Mouse (Mus musculus) mesoderm, embryonic 11.5 days (tissue): ENCODE results near the gene Map4.
A peak's percentile ranks its signal among the peaks of the same experiment; 100 is the strongest.
"Not testable (repeated sequence)": the region's sequence is repeated elsewhere in the genome, so short reads cannot be mapped to it uniquely, and the experiment has no call there.

Source experiments
- DNase-seq: peaks from one replicate; pipeline ENCODE4 v3.0.0-alpha.2; 2012; ENCODE audit warnings: low read depth, low spot score

Map4 gene

DNA sequence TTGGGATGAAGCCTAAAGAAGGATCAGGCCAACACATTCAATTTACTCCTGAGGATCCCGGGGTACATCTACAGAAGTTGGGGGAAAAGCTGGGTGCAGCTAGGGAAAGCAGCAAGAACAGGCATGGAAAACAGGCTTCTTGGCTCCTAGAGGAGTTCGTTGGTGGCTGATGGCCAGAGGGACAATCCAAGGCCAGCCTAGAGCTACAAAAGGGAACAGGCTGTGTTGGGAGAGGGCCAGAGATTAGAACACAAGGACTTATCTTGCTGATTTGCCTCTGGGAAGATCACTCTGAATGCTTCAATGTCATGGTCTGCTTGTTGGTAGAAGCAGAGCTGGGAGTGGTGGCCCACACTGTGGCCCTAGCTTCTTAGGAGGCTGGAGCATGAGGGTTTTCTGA, 13.3 kb upstream of the Map4 start:
- no peak for DNase-seq

DNA sequence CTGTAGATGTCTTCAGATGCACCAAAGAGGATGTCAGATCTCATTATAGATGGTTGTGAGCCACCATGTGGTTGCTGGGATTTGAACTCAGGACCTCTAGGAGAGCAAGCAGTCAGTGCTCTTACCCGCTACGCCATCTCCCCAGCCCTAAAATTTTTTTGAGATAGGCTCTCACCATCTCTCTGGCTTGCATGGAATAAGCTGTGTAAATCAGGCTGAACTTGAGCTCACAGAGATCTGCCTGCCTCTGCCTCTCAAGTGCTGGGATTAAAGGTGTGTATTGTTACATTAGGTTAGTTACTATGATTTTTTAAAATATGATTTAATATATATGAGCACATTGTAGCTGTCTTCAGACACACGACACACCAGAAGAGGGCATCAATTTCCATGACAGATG, 2.1 kb upstream of the Map4 start:
- no peak for DNase-seq

DNA sequence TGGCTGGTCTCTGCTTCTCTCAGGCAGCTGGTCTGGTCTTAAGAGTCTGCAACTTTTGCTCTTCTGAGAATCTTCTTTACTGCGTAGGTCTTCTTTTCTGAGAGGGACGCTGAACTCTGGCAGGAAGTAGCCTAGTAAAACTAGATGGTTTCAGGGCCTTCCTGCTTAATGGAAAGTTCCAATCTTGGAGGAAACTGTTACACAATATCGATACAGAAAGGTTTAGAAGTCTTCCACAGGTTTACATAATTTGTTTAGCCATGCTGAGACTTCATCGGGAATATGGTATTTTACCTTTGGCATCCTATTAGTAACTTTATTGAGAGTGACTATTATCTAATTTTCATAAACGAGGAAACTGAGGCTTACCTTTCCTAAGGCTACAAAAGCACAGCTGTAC, 1.2 kb upstream of the Map4 start:
- DNase-seq, result no peak

DNA sequence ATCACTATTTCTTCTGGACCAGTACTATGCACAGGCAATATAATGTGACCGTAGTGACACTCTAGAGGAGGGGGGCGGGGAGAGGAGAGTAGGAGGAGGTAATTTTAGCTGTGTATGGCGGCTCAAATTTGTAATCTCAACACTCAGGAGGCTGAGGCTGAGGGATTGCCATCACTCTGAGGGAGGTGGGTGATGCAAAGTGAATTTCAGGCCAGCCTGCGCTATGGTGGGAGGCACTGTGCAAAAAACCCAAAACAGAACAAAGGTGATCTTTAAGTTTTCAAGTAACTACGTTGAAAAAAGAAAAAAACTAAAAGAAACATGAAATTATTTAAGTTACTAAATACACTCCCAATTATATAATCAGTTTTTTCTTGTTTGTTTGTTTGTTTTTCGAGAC, 508 bp upstream of the Map4 start:
- no peak for DNase-seq

DNA sequence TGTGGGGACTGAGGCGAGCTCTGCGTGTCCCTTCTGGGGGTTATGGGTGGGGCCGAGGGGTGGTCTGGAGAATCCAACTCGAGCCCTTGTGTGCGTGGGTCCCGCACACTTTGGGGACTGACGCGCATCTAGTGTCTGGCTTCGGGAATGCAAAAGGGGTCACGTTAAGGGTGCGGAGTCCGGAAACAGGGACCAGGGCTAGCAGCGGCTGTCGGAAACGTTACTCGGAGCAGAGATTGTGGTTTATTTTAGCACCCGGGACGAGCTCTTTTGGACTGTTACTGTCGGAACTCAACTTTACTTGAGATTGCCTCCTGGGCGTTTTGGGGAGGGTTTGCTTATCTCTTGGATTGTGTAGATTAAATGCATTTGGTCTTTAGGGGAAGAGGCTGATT, 1.1 kb downstream of the Map4 start:
- DNase-seq, result peak; percentile 53

DNA sequence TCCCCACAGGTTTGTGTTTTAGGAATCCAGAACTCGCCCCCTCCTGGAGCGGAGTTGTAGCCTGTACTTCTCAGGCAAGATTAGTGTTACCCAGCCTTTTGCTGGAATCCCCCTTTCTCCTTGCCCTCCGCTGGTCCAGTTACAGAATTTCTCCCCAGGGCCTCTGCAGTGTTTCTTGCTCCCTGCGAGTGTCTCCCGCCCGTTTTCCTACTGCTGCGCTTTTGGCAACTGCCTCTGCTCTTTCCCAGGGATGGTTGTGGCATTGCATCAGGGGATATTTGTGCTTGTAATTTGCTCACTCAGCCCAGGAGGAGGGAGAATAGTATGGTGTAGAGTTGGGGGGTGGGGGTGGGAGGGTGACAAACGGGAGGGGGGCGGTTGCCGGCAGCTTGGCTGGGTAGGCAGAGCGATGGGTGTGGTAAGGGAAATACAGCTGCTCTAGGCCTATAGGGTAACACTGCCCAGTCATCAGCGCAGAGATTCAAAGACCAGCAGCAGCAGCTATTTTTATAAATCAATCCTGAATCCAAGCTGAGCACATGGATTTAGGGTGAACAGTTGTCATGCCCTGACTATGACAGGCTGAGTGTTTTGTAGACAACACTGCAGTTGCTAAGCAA, 1.6 kb downstream of the Map4 start:
- peak; percentile 41 for DNase-seq

DNA sequence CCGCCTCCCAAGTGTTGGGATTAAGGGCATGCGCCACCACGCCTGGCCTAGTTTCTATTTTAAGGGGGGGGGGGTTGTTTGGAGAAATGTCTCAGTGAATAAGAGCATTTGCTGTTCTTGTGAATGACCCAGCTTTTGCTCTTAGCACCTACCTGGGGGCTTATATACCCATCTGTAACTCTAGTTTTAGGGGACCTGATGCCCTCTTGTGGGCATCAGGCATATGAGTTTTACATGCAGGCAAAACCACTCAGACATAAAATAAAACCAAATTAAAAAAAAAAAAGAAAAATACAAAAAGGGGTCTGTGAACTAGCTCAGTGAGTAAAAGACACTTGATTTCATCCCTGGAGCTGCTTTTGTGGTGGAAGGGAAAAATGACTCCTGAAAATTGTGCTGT, 8.1 kb downstream of the Map4 start:
- DNase-seq, result no peak

DNA sequence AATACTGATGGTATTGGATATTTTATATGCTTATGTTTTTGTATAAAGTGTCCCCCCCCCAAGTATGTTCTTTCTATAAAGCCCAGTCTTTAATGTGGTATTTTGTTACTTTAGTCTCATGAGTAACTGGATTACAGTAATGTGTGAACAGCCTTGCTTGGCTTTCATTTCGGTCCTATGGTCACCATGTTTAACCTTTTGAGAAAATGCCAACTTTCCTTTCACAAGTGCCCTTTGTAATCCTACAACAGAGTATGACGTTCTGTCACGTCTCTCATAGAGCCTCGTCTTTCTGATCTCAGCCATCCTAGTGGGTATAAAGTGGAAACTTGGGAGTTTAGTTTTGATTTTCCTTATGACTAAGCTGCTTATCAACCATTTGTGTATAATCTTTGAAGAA, 11.5 kb downstream of the Map4 start:
- no peak for DNase-seq

DNA sequence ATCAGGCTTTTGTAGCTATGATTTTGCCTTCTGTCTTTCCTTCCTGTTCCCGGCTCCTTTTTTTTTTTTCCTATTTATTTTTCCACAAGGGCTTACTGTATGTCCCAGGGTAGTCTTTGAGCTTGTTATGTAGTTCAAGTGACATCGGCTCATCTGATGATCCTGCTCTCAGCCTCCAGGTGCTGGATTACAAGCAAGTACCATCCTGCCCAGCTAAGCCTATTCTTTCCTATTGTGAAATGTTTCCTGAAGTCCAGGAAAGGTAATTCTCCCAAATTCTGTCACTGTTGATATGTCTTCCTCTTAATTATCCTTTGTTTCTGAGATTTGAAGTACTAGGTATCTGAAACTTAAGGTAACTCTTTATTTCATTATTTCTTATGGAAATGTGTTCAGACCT, 13.5 kb downstream of the Map4 start:
- DNase-seq, result no peak

DNA sequence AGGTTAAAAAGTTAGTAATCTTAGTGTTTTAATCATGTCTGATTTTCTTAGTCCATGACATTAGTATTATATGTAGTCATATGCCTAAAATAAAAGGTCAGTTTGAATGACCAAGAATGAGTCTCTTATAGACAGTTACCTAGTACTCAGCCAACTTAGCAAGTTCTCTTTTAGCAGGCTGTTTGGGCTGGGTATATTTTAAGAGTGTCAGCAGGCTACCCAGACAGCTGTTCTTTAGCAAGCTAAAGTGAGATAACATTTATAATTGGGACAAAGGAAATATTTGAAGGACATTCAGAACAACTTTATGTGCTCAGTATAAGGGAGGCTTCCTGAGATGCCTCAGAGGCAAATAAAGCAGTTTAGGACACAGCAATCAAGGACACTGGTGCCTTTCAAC, 17.3 kb downstream of the Map4 start:
- no peak for DNase-seq

DNA sequence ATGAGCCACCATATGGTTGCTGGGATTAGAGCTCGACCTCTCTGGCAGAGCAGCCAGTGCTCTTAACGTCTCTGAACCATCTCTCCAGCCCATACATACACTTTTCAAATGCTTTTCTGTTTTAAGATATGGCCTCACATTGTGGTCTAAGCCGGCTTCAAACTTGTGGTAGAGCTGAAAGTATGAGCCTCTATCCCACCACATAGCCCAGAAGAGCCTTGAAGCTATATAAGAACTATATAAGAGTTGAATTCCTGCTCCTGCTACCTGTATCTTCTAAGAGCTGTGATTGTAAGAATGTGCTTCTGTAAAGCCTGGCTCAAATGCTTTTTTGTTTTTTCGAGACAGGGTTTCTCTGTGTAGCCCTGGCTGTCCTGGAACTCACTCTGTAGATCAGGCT, 18.5 kb downstream of the Map4 start:
- no peak for DNase-seq

DNA sequence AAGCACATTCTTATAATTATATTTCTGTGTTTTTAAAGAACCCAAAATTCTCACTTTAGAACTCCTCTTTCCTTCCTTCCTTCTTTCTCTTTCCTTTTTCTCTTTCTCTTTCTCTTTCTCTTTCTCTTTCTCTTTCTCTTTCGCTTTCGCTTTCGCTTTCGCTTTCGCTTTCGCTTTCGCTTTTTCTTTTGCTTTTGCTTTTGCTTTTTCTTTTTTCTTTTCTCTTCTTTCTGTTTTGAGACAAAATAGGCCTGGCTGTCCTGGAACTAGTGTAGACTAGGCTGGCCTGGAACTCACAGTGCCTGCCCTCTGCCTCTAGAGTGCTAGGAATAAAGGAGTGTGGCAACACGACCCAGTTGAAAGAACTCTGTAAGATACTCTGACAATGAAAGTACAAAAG, 22.3 kb downstream of the Map4 start:
- DNase-seq, result no peak

DNA sequence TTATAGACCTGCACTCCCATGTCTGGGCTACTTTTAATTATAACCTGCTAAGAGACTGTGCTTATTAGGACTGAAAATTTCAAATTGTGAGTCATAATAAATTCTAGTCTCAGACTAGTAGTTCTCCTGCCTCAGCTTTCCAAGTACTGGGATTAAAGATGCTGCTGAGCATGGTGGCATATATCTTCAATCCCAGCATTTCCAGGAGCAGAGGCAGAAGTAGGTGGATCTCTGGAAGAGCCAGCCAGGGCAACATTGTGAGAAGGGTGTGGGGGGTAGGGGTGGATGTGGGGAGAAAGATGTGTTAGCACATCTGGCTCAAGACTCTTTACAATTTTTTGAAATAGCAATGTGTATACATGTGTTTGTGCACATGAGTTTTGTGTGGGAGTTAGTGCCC, 23.4 kb downstream of the Map4 start:
- no peak for DNase-seq

DNA sequence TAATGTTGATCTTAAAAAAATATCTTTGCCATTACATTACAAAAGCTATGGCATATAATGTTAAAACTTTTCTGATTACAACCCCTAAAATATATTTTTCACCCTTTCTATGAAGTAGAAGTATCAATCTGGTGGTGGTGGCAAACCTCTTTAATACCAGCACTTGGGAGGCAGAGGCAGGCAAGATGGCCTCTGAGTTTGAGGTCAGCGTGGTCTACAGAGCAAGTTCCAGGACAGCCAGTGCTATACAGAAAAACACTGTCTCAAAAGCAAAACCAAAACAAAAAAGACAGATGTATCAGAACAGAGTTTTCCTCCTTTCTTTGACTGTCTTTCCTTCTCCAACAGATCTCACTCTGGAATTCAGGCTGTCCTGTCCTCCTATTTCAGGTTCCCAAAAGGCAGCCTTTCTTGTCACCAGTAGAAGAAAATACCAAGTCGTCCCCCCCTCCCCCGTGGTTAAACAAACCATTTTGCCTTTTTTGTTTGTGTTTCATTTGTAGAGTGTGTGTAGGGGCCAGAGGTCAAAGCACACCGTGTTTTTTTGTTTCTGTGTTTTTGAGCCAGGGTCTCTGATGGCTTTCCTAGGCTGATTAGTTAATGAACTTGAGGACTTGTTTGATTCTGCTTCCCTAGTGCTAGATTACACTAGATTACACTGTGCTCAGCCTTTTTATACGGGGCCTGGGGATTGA, 28.3 kb downstream of the Map4 start:
- no peak for DNase-seq

DNA sequence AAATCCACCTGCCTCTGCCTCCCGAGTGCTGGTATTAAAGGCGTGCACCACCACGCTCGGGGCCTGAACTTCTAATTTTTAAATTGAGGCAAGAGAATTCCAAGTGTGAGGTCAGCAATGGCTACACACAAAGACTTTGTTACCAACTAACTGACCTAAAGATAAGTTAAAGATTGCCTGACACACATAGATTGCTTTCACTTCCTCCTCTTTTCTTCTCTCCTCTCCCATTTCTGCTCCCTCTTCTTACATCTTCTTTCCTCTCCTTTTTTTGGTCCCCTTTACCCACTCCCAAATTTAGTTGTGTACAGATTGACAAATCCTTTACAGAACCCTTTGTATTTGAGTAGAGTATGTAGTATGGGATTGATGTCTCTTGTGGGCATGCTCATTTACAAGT, 29.3 kb downstream of the Map4 start:
- DNase-seq, result no peak

DNA sequence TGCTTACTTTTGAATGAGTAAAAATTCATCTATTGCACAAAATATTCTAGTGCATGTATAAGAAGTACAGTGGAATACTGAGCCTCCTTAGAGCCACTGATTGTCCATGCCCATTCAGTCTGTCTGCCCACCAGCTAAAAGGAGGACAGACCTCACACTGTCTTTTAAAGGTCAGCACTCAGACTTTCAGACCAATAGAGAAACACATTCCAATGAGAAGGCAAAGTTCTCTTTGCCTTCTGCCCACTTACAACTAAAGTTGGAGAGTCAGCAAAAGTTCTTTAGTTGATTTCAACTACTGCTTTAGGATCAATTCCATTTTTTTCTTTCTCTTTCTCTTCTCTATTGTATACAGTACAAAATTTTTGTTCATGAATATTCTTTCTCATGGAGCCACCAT, 33.5 kb downstream of the Map4 start:
- no peak for DNase-seq

DNA sequence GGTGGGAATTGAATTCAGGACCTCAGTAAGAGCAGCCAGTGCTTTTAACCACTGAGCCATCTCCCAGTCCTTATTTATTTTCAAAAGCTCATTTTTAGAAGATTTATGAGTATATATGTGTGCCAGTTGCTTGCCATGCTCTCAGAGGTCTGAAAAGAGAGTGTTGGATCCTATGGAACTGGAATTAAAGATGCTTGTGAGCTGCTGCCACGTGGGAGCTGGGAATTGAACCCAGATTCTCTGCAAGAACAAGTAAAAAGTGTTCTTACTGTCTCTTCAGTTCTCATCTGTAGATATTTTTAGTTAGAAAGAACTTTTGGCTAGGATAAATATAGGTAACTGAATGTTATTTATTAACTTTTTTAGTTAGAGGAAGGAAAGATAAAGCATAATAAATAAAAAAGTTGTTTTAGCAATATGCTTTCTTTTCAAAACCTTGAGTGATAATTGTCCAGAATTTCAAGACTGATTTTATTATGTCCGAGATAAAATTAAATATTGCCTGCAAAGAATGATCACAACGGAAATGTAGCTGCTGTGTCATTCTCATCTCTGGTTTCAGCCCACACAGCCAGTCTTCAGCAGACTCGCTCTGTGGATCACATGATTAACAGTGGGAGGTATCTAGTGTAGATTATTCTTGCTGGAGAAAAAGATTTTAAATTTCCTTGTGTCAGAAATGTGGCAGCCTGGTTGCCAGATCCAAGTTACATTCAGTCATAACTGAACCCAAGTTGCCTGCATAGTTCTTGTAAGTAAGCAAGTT, 37.3 kb downstream of the Map4 start:
- DNase-seq, result no peak

DNA sequence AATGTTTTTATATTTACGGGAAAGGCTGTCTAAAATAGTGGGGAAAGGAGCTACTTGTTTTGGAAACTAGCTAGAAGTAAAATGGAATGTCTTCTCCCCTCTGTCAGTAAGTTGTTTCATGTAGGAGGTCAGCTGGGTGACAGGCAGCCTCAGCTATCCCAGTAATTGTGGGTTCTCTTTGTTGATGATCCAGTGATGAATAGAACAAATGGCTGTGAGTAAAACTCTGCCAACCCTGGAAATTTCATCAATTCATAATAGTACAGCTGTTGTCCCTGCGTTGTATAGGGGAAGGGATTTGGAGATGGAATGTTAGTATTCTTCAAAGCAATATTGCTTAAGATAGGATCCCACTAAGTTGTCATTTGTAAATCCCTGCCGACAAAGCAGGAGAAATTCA, 37.9 kb downstream of the Map4 start:
- no peak for DNase-seq

DNA sequence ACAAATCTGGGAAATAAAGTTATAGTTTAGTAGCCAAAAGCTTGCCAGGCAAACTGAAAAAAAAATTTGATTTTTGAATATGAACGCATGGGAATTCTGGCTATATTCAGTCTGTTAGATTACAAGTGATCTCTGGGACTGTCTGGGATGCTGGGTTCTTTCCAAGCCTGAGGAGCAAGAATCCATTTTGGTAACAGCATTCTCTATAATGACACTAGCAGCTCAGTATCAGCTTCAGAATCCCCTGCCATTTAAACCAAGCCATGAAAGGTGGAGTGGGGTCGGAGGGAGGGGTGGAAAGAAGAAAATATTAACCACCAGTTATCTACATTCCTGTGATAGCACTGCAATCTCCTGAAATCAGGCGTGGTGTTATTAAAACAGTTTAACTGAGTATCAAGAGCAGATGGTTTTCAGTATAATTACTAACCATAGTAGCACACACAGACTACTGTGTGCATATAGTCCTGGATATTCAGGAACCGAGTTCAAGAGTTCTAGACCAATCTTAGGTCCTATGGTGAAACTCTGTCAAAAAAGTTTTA, 38.6 kb downstream of the Map4 start:
- DNase-seq, result no peak

DNA sequence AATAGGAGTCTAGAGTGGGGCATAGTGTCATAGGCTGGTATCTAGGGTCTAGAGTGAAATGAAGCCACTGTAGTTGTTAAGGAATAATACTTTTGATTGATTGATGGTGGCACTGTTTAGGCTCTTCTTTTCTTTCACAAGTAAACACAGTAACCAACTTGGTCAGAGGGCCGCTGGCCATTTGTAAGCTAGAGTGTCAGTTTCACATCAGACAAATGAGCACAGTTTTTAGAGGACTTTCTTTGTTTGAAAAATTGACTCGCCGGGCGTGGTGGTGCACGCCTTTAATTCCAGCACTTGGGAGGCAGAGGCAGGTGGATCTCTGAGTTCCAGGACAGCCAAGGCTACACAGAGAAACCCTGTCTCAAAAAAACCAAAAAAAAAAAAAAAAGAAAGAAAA, 40.5 kb downstream of the Map4 start:
- DNase-seq, result not testable (repeated sequence)

DNA sequence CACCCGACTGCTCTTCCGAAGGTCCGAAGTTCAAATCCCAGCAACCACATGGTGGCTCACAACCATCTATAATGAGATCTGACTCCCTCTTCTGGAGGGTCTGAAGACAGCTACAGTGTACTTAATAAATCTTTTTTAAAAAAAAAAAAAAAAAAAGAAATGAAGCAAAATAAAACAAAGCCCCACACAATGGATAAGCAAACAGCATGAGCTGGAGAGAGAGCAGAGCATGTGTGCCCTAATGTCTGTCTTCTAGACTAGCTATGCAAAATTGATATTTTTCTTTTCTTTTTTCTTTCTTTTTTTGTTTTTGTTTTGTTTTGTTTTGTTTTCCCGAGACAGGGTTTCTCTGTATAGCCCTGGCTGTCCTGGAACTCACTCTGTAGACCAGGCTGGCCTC, 49.0 kb downstream of the Map4 start:
- DNase-seq, result not testable (repeated sequence)

DNA sequence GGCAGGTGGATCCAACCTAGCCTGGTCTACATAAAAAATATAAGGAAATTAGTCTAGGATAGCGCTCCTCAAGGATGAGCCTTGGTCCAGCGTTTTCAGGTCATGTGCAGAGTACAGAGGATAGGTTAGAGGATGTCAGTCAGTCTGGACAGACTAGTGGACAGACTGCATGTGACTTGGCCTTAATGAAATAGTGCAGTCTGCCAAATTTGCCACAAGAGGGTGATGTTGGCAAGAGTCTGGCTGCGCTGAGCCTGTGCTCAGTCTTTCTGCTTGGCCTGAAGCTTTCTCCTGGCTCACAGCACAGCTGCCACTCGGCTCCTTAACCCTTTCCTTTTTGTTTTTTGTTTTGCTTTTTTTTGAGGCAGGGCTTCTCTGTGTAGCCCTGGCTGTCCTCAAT, 54.2 kb downstream of the Map4 start:
- peak; percentile 76 for DNase-seq

DNA sequence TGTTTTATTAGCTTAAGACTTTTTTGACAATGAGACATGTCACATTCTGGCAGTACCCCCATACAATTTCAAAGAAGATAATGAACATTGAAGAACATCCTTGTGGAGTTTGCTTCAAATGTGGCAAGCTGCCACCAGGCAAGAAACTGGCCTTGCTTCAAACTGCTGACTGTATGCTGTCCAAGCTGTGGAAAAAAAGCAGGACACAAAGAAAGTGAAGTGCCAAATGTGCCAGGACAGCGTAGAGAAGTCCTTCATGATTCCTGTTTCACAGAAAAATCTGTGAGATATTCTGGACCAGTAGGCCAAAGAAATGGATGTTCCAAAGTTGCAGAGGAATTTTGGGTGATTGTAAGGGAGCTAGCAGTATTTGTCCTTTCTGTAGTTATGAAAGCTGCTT, 57.8 kb downstream of the Map4 start:
- DNase-seq, result no peak
